Mouse (Mus musculus) left cerebral cortex, postnatal 14 days (tissue): ENCODE results near the gene Ubap2. TPM values are rescaled to one million over a fixed set of nuclear protein-coding genes. Genes with fewer than 3 reads are reported as not detected.

Experiments
- DNase-seq, 2 experiments: peaks; one replicate each; pipeline ENCODE4 v3.0.0; 2021 to 2022; ENCODE audit warnings: low spot score in 2 of 2, mixed read lengths in 1 of 2
- intact Hi-C: fragments of 180-260 bp; cut with DNase I; formaldehyde crosslinking; loops from one replicate; pipeline ENCODE4 v1.15.1; 2025
- long read RNA-seq, 2 experiments: library from polyadenylated mRNA; stranded (forward); transcript quantifications; one replicate each; pipeline ENCODE4 v2.0.0; 2021
- total RNA-seq, 2 experiments: library from RNA; stranded (reverse); gene quantifications; 2 replicates each; pipeline ENCODE4 v1.2.3; 2021

Ubap2 gene
- 10 to 100 TPM; 46.1 to 47.6 TPM for total RNA-seq
- long read RNA-seq, experiment 1, full-length matches to known transcripts, result 15 of 36 reads
- long read RNA-seq, experiment 1, partial matches to known transcripts, result 7 of 36 reads
- long read RNA-seq, experiment 1, other reads (novel, unspliced or antisense), result 14 of 36 reads
- long read RNA-seq, experiment 2, full-length matches to known transcripts, result 9 of 29 reads
- long read RNA-seq, experiment 2, partial matches to known transcripts, result 13 of 29 reads
- long read RNA-seq, experiment 2, other reads (novel, unspliced or antisense), result 7 of 29 reads

GRCm38 (mm10) chr4:41274980-41275850 is at the start of gene Ubap2:
Gene Ubap2 (minus strand): TSS chr4:41275144.
- DNase-seq, result peak; percentile 98 to 99
- intact Hi-C loops, result loop anchor here (5.0 to 10.0 kb wide), 2 partner anchors 48 to 140 kb away; partner anchors contain the start of gene Ube2r2

DNA sequence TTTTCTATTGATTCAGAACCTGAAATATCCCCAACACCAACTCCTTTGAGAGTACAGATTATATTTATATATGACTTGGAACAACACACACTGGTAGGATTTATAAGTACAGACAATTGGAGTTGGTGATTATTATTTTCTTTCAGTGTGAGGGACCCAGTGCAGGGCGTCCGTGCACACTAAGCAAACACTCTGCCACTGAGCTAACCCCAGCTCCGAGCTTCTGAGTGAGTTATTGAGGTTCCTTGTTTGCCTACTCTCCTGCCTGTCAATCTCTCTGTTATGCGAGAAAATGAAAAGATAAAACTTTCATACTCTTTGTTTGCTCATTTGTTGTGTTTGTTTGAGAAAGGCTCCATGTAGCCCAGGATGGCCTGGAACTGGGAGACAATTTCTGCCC is 46.0 kb upstream of the Ubap2 start:
- intact Hi-C loops, result no loop called here
- DNase-seq, result no peak

DNA sequence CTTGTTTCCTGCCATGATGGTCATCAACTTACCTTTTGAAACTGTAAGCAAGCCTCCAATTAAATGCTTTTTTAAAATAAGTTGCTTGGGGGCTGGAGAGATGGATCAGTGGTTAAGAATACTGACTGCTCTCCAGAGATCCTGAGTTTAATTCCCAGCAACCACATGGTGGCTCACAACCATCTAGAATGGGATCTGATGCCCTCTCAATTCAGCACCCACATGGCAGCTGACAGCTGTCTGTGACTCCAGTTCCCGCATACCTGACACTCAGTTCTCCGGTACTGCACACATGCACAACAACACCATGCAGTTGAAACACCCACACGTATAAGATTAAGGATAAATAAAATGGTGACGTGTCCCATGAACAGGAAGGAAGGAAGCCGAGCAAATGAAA is 43.3 kb upstream of the Ubap2 start:
- intact Hi-C loops, result no loop called here
- no peak for DNase-seq

DNA sequence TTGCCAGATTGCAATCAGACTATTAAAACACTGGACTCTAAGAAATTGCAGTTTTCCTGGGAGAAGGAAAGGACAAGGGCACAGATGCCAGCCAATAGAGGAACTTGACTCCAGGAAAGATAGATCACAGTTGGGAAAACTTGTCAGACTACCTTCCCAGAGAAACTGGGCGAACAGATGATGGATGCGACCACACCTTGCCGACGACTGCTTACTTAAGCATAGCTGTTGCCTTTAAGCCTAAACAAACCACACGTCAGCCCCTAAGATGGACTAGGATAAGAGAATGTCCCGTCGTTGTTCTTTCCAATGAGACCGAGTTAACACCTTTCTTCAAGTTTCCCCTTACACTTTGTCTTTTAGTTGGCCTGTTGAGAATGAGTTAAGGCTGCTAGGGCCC is 40.2 kb upstream of the Ubap2 start:
- DNase-seq, result peak in 1 of 2 experiments; percentile 9

DNA sequence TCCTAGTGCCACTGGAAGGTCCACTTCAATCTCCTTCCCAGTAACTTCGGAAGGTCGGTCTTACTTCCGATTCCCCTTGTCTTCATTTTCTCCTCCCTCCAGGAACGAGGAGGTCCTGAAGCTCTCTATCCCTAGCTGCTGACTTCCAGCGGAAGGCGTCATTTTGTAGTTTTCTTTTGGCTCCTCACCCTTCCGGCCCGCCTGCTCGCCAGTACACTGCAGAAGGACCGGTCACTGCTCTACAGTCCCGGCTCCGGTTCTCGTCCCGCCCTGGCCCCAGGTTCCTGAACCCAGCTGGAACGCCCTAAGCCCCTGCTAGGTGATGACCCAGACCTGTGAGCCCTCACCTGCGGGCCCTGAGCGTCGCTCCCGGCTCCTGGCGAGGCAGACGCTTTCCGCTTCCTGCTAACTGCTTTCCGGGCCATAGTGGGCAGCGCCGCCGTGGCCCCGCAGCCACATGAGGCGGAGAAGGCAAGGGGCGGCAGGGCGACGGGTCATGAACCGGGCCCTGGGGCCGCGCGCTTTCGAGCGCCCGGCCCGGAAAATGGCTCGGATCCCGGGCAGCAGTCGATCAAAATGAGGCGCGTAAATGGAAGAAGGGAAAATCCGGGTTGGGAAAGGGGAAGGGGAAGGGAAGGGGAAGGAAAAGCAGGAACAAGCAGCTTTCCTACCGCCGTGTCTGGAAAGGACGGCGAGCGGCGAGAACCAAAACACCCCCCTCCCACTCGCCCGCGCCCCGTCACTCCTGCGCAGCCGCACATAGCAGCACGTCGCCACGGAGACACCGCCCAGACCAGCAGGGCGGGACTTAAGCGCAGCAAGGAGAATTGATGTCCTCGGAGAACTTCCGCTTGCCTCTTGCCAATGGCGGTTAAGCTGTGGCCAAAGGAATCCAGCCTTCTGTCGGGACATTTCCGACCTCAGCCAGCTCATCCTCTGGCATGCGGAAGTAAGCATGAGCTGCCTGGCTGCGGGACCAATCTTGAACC is 39.5 kb upstream of the Ubap2 start, which contains the start of gene Dcaf12:
Gene Dcaf12, minus strand, starts transcription at position 749 of the 989 bp plus-strand sequence.
- DNase-seq, result peak; percentile 95 to 97
- intact Hi-C loops, result loop anchor here (2.0 kb wide), 1 partner anchor 76 kb away; no protein-coding TSS in a partner anchor

More for the DNA sequence above, 40.2 kb upstream of the Ubap2 start:
- intact Hi-C loops, result loop anchor here (2.0 kb wide), 1 partner anchor 76 kb away; no protein-coding TSS in a partner anchor

- intact Hi-C loops, result loop anchor here (2.0 kb wide), 1 partner anchor 77 kb away; no protein-coding TSS in a partner anchor
- no peak for DNase-seq
These were observed 38.8 kb upstream of the Ubap2 start for GRCm38 (mm10) chr4:41313722-41314121.

DNA sequence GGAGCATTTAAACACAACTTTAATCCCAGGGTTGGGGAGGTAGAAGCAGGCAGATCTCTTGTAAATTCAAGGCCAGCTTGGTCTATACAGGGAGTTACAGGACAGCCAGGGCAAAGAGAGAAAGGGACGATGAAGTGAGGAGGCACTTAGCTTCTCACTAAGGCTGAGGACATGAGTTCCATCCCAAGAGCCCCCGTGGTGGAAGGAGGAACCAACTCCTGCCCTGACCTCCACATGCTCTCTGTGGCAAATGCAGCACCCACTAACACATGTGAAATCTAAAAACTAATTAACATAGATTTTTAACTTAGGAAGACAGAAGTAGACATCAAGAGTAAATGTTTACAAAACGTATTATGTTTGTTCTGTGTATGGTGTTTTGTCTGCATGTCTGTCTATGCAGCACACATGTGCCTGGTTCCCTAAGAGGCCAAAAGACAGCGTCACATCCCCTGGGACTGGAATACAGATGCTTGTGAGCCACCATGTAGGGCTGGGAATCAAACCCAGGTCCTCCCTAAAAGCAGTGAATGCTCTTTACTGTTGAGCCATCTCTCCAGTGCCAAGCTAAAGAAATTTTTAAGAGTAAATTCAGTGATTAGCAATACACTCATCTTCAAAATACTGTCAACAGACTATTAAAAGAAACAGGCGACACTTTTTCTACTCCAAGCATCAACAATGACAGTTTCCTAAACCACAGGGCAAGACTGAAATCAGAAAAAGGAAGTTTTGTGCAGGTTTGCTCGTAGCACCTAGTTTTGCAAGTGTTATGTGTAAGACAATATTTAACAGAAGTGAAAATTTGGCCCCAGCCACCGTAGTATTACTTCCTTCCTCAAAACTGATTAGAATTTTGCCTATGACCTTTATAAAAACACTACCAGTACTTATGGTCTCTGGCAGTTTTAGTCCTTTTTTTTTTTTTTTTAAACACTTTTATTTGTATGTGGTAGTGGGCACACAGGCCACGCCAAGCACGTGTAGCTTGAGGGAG is 35.9 kb upstream of the Ubap2 start:
- DNase-seq, result no peak
- intact Hi-C loops, result no loop called here

DNA sequence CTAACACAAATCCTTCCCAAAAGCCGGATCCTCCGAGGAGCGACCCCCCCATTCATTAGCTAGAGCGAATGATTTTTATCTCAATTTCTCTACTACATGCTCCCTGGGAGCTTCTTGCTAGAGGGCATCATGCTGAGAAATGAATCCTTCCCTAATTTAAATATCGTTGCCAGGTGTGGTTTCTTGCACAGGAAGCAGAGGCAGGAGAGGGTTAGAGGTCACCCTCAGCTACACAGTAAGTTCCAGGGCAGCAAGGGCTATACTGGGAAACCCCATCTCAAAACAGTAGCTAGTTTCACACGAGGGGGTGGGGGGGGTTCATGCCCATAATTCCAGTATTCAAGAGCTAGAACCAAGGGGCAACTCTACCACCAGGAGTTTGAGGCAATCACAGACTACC is 32.5 kb upstream of the Ubap2 start:
- no peak for DNase-seq
- intact Hi-C loops, result no loop called here

GRCm38 (mm10) chr4:41304302-41304701 is 29.4 kb upstream of the Ubap2 start:
- intact Hi-C loops, result no loop called here
- DNase-seq, result peak; percentile 38 to 48

DNA sequence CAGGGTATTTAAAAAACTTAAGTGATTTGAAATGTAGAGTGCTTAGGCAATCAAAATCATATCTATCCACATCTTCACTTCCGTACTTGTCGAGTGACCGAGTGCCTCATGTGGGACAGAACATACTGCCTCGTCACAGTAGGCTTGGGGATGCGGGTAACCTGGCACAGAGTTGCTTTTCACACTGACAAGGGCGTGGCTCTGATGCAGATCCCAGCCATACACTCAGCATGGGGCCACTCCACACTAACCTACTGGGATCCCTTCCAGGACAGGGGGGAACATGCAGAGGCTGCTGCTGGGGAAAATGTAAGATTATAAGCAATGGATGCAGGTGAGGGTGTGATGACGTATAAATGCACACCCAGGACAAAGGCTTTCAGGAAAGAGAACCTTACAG is 28.7 kb upstream of the Ubap2 start:
- DNase-seq, result no peak
- intact Hi-C loops, result no loop called here

GRCm38 (mm10) chr4:41298976-41299375 is 24.0 kb upstream of the Ubap2 start:
- DNase-seq, result no peak
- intact Hi-C loops, result no loop called here

DNA sequence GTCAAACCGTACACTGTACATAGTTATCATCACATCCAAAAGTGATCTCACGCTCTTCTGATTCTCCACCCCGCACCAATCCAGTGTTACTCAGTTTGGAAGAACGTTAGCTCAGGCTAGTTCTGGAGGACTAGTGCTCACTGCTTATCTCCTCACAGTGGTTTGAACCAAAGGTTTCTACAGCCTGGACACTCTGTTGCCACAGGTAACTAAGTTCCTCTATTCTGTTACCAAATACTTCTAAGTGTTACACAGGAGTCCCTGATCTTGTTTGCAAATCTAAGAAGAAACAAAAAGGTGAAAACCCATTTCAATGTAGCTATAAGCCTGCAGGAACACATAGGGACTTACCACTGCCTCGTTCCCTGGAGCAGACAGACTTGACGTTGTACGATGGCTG is 21.0 kb upstream of the Ubap2 start:
- intact Hi-C loops, result no loop called here
- no peak for DNase-seq

GRCm38 (mm10) chr4:41295507-41295906 is 20.6 kb upstream of the Ubap2 start:
- DNase-seq, result no peak
- intact Hi-C loops, result no loop called here

GRCm38 (mm10) chr4:41293907-41294306 is 19.0 kb upstream of the Ubap2 start:
- DNase-seq, result peak in 1 of 2 experiments; percentile 20
- intact Hi-C loops, result no loop called here

GRCm38 (mm10) chr4:41289802-41290201 is 14.9 kb upstream of the Ubap2 start:
- DNase-seq, result peak; percentile 13 to 15
- intact Hi-C loops, result loop anchor here (5.0 to 10.0 kb wide), 2 partner anchors 102 to 235 kb away; no protein-coding TSS in a partner anchor

DNA sequence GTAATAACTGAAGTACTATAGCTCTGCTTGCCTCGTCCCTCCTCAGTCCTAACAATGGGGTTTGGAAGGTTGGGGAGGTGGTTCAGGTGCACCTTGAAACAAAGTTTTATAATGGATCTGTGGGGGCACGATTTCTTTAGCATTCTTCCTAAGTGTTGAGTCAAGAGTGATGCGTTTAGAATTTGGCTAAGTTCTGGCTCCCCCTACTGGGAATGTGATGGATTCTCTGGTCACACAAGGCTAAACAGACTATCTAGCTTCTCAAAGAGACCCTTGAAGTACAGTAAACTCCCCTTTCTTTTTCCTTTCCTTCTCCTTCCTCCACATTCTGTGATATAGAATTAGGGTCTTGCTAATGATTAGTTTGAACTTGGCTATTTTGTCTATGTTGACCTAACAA is 11.5 kb upstream of the Ubap2 start:
- peak; percentile 50 to 52 for DNase-seq
- intact Hi-C loops, result loop anchor here (5.0 to 10.0 kb wide), 2 partner anchors 106 to 232 kb away; no protein-coding TSS in a partner anchor

DNA sequence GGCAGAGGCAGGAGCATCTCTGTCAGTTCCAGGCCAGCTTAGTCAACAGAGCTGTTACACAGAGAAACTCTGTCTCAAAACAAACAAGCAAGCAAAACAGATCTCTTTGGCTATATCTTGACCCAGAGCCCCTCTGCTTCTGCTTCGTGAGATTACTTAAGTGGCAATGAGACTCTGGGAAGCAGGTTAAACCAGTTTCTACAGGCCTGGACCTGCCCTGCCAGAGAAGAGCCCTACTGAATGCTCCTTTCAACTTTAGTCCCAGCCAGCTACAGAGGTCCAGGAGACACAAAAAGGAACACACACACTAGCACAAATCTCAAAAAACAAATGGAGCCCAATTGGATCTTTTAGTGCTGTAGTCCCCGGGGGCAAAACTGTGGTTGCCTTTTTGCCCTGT is 9.1 kb upstream of the Ubap2 start:
- no peak for DNase-seq
- intact Hi-C loops, result loop anchor here (10.0 kb wide), 1 partner anchor 229 kb away; no protein-coding TSS in a partner anchor

GRCm38 (mm10) chr4:41275927-41276326 is 983 bp upstream of the Ubap2 start:
- no peak for DNase-seq
- intact Hi-C loops, result loop anchor here (5.0 to 10.0 kb wide), 2 partner anchors 49 to 141 kb away; partner anchors contain the start of gene Ube2r2
